Mouse (Mus musculus): ENCODE results near the gene Usp10.

Usp10 gene

DNA sequence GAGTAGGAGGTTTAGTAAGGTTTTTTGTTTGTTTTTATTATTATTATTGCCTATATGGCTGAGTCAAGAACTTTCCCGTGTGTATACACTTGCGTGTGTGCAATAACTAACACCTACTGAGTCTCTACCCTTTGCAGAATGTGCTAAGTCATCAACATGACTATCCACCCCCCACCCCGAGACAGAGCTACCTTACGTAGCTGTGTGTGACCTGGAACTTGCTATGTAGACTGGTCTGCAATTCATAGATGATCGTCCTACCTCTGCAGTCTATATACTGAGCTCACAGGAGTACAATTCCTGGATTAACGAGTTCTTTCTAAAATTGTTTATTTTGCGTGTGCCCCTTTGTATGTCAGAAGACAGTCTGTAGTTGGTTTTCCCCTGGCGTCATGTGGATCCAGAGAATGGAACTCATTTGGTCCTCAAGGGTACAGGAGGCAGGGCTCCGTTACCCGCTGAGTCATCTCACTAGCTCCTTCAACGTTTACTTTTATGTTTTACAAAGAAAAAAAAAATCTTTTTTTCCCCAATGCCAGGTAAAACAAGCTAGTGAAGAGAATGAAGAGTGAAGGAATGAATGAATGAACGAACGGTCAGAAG lies at the start of gene Usp10:
Gene Usp10, plus strand, starts transcription at position 417 of the 603 bp plus-strand sequence.
- Histone ChIP-seq H3K36me3 (ENCODE audit: control insufficient read depth, insufficient read depth, low read length, poor library complexity, severe bottlenecking) (no peaks in the 10 kb centered on the region), H3K27me3 (ENCODE audit: control insufficient read depth, insufficient read depth, low read length, poor library complexity, severe bottlenecking) (no peaks in the 10 kb centered on the region; the same call in 1 of the 2 replicates)
- DNase-seq (ENCODE audit: low read depth, low spot score), result peak; percentile 36

DNA sequence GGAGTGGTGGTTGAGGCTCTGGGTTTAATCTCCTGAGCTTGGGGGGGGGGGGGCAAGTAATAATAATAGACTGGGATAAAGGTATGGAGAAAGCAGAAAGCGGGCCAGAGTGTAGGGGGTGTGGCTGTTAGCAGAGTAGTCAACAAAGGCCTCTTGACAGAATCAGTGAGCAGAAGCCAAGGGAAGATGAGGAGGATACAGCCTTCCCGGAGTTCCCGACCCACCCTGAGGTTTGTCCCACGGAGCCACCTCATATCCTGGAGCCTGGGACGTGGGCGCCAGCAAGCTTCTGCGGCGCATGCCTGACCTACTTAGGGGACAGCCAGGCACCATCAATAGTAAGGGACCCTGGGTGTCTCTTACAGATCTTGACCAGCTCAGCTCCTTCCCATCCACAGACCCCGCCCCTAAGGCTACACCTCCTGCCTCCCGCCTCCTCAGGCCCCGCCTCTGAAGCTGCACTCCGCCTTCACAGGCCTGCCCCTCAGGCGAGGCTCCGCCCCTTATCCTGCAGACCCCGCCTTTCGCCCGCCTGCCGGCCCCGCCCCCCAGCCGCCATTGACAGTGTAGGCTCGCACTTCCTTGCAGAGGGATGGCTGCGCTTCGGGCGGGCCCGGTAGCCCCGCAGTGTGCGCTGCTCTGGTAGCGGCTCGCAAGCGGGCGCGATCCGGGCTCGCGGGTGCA lies 48.3 kb upstream of the Usp10 start, which contains the start of gene Klhl36:
Gene Klhl36, plus strand, starts transcription at position 561 of the 684 bp plus-strand sequence.
- DNase-seq (ENCODE audit: low read depth, low spot score), result peak; percentile 96
- no peaks in the 10 kb centered on the region for H3K36me3 ChIP-seq (ENCODE audit: control insufficient read depth, insufficient read depth, low read length, poor library complexity, severe bottlenecking)
- no peaks in the 10 kb centered on the region for H3K27me3 ChIP-seq (ENCODE audit: control insufficient read depth, insufficient read depth, low read length, poor library complexity, severe bottlenecking)

DNA sequence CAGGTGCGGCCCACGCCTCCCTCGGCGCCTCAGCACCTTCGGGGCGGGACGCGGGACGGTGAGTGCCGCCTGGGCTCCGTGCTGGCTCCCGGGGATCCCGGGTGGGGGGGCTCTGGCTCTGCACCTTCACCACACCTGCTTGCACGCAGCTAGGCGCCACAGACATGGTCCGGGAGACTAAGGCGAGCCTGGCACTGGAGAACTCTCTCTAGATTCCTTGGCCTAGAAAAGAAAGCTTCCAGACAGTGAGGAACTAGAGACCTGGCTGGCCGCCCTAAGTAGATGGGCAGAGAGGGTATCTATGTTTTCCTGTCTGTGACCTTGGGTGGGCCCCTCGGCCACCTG lies 47.8 kb upstream of the Usp10 start:
- DNase-seq (ENCODE audit: low read depth, low spot score), result no peak
- H3K36me3 ChIP-seq (ENCODE audit: control insufficient read depth, insufficient read depth, low read length, poor library complexity, severe bottlenecking), result no peaks in the 10 kb centered on the region
- H3K27me3 ChIP-seq (ENCODE audit: control insufficient read depth, insufficient read depth, low read length, poor library complexity, severe bottlenecking), result no peaks in the 10 kb centered on the region

DNA sequence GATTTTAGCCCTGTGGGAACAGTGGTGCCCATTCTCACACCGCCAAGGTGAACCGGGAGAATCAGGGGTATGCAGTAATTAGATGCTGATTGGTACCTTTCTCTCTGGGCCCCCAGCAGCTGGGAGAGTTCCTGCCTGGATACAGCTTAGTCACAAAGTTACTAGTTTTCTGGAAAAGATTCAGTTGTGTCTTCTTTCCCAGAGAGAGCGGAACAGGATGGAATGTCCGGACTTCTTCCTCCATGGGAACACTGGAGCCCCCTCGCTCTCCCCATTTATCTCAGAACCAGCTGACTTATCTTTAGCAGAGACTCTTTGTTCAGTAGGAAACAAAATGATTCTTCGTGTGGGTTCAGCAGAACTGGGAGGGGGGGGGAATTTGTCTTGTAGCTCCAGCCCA lies 47.4 kb upstream of the Usp10 start:
- no peaks in the 10 kb centered on the region for H3K27me3 ChIP-seq (ENCODE audit: control insufficient read depth, insufficient read depth, low read length, poor library complexity, severe bottlenecking)
- no peak for DNase-seq (ENCODE audit: low read depth, low spot score)
- no peaks in the 10 kb centered on the region for H3K36me3 ChIP-seq (ENCODE audit: control insufficient read depth, insufficient read depth, low read length, poor library complexity, severe bottlenecking)

DNA sequence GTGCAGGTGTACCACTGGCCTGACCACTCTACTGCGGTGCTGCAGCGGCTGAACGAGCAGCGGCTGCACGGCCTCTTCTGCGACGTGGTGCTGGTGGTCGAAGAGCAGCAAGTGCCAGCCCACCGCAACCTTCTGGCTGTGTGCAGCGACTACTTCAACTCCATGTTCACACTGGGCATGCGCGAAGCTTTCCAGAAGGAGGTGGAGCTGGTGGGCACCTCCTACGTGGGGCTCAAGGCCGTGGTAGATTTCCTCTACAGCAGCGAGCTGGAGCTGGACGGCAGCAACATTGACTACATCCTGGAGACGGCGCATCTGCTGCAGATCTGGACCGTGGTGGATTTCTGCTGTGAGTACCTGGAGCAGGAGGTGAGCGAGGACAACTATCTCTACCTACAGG lies 40.5 kb upstream of the Usp10 start:
- Histone ChIP-seq H3K36me3 (ENCODE audit: control insufficient read depth, insufficient read depth, low read length, poor library complexity, severe bottlenecking) (peaks cover 9% of the 10 kb centered on the region), H3K27me3 (ENCODE audit: control insufficient read depth, insufficient read depth, low read length, poor library complexity, severe bottlenecking) (no peaks in the 10 kb centered on the region)
- DNase-seq (ENCODE audit: low read depth, low spot score), result no peak

DNA sequence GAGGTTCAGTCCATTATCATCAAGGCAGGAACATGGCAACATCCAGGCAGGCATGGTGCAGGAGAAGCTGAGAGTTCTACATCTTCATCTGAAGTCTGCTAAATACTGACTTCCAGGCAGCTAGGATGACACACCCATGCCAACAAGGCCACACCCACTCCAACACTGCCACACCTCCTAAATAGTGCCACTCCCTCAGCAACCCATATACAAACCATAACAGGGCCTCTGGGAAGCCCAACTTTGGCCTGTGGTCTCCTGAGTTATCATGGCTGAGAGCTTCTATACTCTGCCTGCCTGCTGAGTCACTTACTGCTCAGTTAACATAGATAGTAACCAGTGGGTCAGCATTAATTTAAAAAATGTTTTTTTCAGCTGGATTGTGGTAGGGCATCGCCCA lies 37.0 kb upstream of the Usp10 start:
- no peak for DNase-seq (ENCODE audit: low read depth, low spot score)
- no peaks in the 10 kb centered on the region for H3K27me3 ChIP-seq (ENCODE audit: control insufficient read depth, insufficient read depth, low read length, poor library complexity, severe bottlenecking)
- peaks cover 9% of the 10 kb centered on the region for H3K36me3 ChIP-seq (ENCODE audit: control insufficient read depth, insufficient read depth, low read length, poor library complexity, severe bottlenecking)

DNA sequence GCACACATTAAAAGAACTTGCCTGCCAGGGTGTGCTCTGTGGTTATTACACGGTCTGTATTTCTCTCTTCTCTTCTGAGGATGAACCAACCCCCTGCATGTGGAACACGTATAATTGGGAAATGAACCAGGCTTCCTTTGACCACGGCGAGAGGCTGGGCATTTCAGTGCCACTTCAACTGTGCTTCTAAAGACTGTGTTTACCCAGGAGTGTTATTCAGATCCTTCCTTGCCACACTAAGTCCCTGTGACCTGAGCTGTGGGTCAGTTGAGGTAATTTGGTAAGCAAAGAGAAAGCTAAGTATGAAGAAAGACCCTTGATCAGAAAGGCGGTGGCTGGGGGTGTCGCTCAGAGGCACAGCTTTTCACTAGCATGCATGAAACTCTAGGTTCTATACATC lies 28.9 kb upstream of the Usp10 start:
- no peaks in the 10 kb centered on the region for H3K27me3 ChIP-seq (ENCODE audit: control insufficient read depth, insufficient read depth, low read length, poor library complexity, severe bottlenecking)
- DNase-seq (ENCODE audit: low read depth, low spot score), result no peak

DNA sequence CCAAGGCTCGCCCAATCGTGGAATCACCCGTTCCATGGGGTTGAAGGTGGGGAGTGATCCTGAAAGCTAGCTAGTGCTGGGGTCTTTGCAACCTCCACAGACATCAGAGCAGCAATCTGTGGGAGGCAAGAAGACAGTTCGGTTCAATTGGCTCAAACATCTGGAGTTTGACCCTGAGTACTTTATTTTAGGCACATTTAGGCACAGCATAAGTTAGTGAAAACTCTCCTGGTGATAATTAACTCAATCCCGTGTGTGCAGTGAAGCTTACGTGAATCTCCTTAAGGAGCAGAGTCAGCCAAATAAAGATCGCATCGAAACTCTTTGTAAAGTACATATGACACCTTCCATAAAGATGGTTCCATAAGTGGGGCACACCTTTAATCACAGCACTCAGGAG lies 28.2 kb upstream of the Usp10 start:
- no peak for DNase-seq (ENCODE audit: low read depth, low spot score)
- H3K27me3 ChIP-seq (ENCODE audit: control insufficient read depth, insufficient read depth, low read length, poor library complexity, severe bottlenecking), result no peaks in the 10 kb centered on the region
- H3K36me3 ChIP-seq (ENCODE audit: control insufficient read depth, insufficient read depth, low read length, poor library complexity, severe bottlenecking), result no peaks in the 10 kb centered on the region; the same call in 1 of the 2 replicates

More for the DNA sequence above, 28.9 kb upstream of the Usp10 start:
- no peaks in the 10 kb centered on the region; the same call in 1 of the 2 replicates for H3K36me3 ChIP-seq (ENCODE audit: control insufficient read depth, insufficient read depth, low read length, poor library complexity, severe bottlenecking)

DNA sequence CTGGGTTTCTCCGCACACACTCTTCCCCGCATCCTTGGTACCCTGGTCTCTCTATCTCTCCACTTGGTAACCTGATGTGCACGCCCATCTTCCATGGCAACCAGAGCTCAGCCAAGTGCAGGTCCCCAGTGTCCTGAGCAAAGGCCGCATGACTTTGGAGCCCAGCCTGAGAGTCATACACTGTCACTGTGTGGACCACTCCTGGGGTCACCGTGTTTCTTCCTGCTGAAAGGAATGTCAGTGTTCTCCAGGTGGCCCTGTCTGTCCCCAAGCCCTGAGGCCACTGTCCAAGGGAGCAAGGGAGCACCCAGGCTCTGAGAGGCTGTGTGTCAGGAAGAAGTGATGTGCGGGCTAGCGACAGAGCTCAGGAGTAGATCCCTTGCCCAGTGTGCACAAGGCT lies 26.9 kb upstream of the Usp10 start:
- Histone ChIP-seq H3K36me3 (ENCODE audit: control insufficient read depth, insufficient read depth, low read length, poor library complexity, severe bottlenecking) (no peaks in the 10 kb centered on the region; the same call in 1 of the 2 replicates), H3K27me3 (ENCODE audit: control insufficient read depth, insufficient read depth, low read length, poor library complexity, severe bottlenecking) (no peaks in the 10 kb centered on the region)
- no peak for DNase-seq (ENCODE audit: low read depth, low spot score)

DNA sequence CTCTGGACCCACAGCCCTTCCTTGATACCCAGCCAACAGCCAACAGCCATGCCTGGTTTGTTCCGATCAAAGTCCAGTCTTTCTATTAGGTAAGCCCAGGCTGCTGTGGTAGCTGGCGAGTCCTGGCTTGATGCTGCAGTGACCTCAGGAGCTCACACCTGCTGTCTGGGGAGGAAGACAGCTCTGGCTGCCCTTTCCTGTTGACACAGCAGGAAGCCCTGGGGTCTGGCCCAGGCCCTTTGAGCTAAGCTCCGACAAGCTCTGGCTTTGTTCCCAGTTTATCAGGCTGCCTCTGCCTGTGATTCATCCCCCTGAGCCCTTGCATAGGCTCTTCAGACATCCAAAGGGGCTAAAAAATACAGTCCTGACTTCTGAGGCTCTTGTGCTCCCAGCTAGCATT lies 24.5 kb upstream of the Usp10 start:
- Histone ChIP-seq H3K36me3 (ENCODE audit: control insufficient read depth, insufficient read depth, low read length, poor library complexity, severe bottlenecking) (no peaks in the 10 kb centered on the region), H3K27me3 (ENCODE audit: control insufficient read depth, insufficient read depth, low read length, poor library complexity, severe bottlenecking) (no peaks in the 10 kb centered on the region)
- no peak for DNase-seq (ENCODE audit: low read depth, low spot score)

DNA sequence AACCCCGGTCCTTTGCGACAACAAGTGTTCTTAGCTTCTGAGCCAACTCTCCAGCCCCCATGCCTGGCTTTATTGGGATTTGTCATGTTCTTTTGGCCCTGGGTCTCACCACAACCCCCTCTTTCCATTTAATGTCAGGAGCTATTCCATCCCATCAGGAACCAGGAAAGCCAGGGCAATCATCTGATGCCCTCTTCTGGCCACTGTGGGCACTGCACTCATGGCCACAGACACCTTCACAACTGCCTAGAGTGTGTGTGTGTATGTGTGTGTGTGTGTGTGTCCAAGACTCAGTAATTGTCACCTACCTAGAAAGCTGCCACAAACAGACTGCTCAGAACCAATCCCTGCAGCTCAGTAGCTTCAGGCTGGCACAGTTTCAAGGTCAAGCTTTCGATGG lies 23.0 kb upstream of the Usp10 start:
- peak; percentile 51 for DNase-seq (ENCODE audit: low read depth, low spot score)
- no peaks in the 10 kb centered on the region for H3K27me3 ChIP-seq (ENCODE audit: control insufficient read depth, insufficient read depth, low read length, poor library complexity, severe bottlenecking)
- no peaks in the 10 kb centered on the region for H3K36me3 ChIP-seq (ENCODE audit: control insufficient read depth, insufficient read depth, low read length, poor library complexity, severe bottlenecking)

DNA sequence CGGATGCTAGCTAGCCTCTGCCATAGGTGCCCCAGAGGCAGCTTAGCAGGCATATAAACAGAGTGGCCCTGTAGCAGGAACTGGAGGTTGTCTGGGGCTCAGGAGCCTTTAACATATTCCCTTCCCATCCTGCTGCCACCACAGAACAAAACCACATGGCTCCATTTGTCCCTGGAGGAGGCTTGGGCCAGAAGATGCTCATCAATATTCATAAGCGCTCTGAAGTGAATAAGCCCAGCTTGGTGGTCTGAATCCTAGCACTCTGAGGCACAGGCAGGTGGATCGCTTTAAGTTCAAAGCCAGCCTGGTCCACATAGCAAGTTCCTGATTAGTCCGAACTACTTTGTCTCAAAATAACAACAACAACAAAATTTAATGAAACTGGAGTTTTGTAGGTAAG lies 22.1 kb upstream of the Usp10 start:
- DNase-seq (ENCODE audit: low read depth, low spot score), result no peak
- H3K36me3 ChIP-seq (ENCODE audit: control insufficient read depth, insufficient read depth, low read length, poor library complexity, severe bottlenecking), result no peaks in the 10 kb centered on the region
- no peaks in the 10 kb centered on the region for H3K27me3 ChIP-seq (ENCODE audit: control insufficient read depth, insufficient read depth, low read length, poor library complexity, severe bottlenecking)

DNA sequence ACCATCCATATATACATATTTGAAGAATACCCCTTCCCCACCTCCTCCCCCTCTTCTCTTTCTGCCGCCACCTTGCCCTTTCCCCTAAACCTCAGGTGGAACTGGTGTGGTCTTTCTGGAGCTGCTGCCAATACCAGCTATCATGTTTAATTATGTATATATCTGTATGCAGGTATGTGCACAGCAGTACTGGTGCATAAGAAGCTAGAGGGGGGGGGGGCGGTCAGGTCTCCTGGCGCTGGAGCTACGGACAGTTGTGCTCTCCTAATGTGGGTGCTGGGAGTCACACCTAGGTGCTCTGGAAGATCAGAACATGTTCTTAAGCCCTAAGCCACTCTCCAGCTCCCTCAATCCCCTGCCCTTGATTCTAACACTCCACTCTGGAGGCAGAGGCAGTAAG lies 13.1 kb upstream of the Usp10 start:
- Histone ChIP-seq H3K36me3 (ENCODE audit: control insufficient read depth, insufficient read depth, low read length, poor library complexity, severe bottlenecking) (no peaks in the 10 kb centered on the region), H3K27me3 (ENCODE audit: control insufficient read depth, insufficient read depth, low read length, poor library complexity, severe bottlenecking) (no peaks in the 10 kb centered on the region; the same call in 1 of the 2 replicates)
- no peak for DNase-seq (ENCODE audit: low read depth, low spot score)

DNA sequence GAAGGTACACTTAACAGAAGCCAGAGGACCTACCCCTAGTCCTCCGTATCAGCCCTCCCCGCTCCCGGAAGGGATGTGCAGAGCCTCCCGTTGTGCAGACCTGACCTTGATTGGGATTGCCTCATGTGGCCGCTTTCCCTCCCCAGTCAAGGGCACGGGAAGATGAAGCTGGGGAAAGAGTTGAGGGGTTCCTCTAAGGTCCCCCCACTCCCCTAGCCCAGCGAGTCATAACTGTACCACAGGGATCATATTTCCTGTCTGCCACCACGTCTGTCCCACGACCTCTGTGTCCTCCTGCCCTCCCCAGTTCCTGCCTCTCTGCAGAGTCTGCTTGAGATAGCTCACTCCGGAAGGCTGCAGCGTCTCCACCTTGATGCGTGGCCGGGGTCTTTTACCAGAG lies 12.2 kb upstream of the Usp10 start:
- Histone ChIP-seq H3K27me3 (ENCODE audit: control insufficient read depth, insufficient read depth, low read length, poor library complexity, severe bottlenecking) (no peaks in the 10 kb centered on the region; the same call in 1 of the 2 replicates), H3K36me3 (ENCODE audit: control insufficient read depth, insufficient read depth, low read length, poor library complexity, severe bottlenecking) (no peaks in the 10 kb centered on the region)
- DNase-seq (ENCODE audit: low read depth, low spot score), result no peak

DNA sequence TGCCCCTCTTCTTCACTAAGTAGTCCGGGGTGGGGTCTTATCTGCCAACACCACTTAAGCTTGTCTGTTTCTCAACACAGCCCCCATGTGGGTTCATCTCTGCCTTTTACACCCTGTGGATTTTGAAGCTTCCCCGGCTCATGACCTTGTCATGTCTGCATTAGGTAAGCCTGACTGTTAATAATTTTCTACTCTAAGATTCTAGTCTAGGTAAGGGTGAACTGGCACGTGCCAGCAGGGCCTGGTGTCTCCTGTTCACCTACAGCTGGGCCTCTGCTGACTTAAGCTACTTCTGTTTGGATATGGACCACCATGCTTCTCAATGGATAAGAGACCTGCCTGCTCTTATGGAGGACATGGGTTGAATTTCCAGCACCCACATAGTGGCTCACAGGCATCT lies 8.8 kb upstream of the Usp10 start:
- DNase-seq (ENCODE audit: low read depth, low spot score), result no peak
- no peaks in the 10 kb centered on the region for H3K36me3 ChIP-seq (ENCODE audit: control insufficient read depth, insufficient read depth, low read length, poor library complexity, severe bottlenecking)
- H3K27me3 ChIP-seq (ENCODE audit: control insufficient read depth, insufficient read depth, low read length, poor library complexity, severe bottlenecking), result no peaks in the 10 kb centered on the region; the same call in 1 of the 2 replicates
